Mouse (Mus musculus): ENCODE data around the gene Pla2g4e. TPM values are rescaled to one million over a fixed set of nuclear protein-coding genes. Genes with fewer than 3 reads are reported as not detected.

The Pla2g4e gene
- polyA plus RNA-seq, 1 experiment from 2014 or later = not detected

GRCm38 (mm10) chr2:120188174-120188573 lies 57.0 kb downstream of the Pla2g4e start:
- WGBS = 82% methylated on average over 4 of the region's 4 CpGs
- Histone ChIP-seq H3K4me3 (ENCODE audit: low read depth, low read length) (no peak overlapping the region), H3K9ac (replicated peaks; ENCODE audit: low read length) (no peak overlapping the region), H3K27me3 (ENCODE audit: control insufficient read depth, insufficient read depth, low read length) (no peaks in the 10 kb centered on the region), H3K4me1 (ENCODE audit: control insufficient read depth, insufficient read depth, low read length) (no peaks in the 10 kb centered on the region), H3K36me3 (replicated peaks; ENCODE audit: control insufficient read depth, insufficient read depth, low read depth, low read length) (no peaks in the 10 kb centered on the region), H3K9me3 (replicated peaks; ENCODE audit: control insufficient read depth, low read length) (no peaks in the 10 kb centered on the region), H3K4me2 (ENCODE audit: low read depth, low read length) (no peak overlapping the region), H3K27ac (replicated peaks; ENCODE audit: low read depth, low read length) (no peak overlapping the region)
- DNase-seq (ENCODE audit: low spot score) (no peak), ATAC-seq (replicated peaks; ENCODE audit: insufficient number of reproducible peaks, low FRiP score, low TSS enrichment, low read depth) (no peak)

GRCm38 (mm10) chr2:120187583-120187982 lies 57.6 kb downstream of the Pla2g4e start:
- Histone ChIP-seq H3K27ac (replicated peaks; ENCODE audit: low read depth, low read length) (no peak overlapping the region), H3K36me3 (replicated peaks; ENCODE audit: control insufficient read depth, insufficient read depth, low read depth, low read length) (no peaks in the 10 kb centered on the region), H3K4me2 (ENCODE audit: low read depth, low read length) (no peak overlapping the region), H3K9ac (replicated peaks; ENCODE audit: low read length) (no peak overlapping the region), H3K27me3 (ENCODE audit: control insufficient read depth, insufficient read depth, low read length) (no peaks in the 10 kb centered on the region), H3K4me3 (ENCODE audit: low read depth, low read length) (no peak overlapping the region), H3K9me3 (replicated peaks; ENCODE audit: control insufficient read depth, low read length) (no peaks in the 10 kb centered on the region), H3K4me1 (ENCODE audit: control insufficient read depth, insufficient read depth, low read length) (no peaks in the 10 kb centered on the region)
- DNase-seq (ENCODE audit: low spot score) = no peak
- 88% methylated on average over 1 of the region's 1 CpGs for WGBS
- ATAC-seq (replicated peaks; ENCODE audit: insufficient number of reproducible peaks, low FRiP score, low TSS enrichment, low read depth) = no peak

GRCm38 (mm10) chr2:120185527-120186276 lies 59.4 kb downstream of the Pla2g4e start:
- Histone ChIP-seq H3K4me1 (ENCODE audit: control insufficient read depth, insufficient read depth, low read length) (no peaks in the 10 kb centered on the region), H3K9ac (replicated peaks; ENCODE audit: low read length) (no peak overlapping the region), H3K9me3 (replicated peaks; ENCODE audit: control insufficient read depth, low read length) (no peaks in the 10 kb centered on the region), H3K27me3 (ENCODE audit: control insufficient read depth, insufficient read depth, low read length) (no peaks in the 10 kb centered on the region), H3K4me3 (ENCODE audit: low read depth, low read length) (no peak overlapping the region), H3K27ac (replicated peaks; ENCODE audit: low read depth, low read length) (no peak overlapping the region), H3K4me2 (ENCODE audit: low read depth, low read length) (no peak overlapping the region), H3K36me3 (replicated peaks; ENCODE audit: control insufficient read depth, insufficient read depth, low read depth, low read length) (no peaks in the 10 kb centered on the region)
- DNase-seq (ENCODE audit: low spot score) = peak; percentile 7
- 83% methylated on average over 6 of the region's 6 CpGs for WGBS
- ATAC-seq (replicated peaks; ENCODE audit: insufficient number of reproducible peaks, low FRiP score, low TSS enrichment, low read depth) = no peak

- Histone ChIP-seq H3K27me3 (ENCODE audit: control insufficient read depth, insufficient read depth, low read length) (no peaks in the 10 kb centered on the region), H3K4me3 (ENCODE audit: low read depth, low read length) (no peak overlapping the region)
- ATAC-seq (replicated peaks; ENCODE audit: insufficient number of reproducible peaks, low FRiP score, low TSS enrichment, low read depth) = no peak
These were observed 66.2 kb downstream of the Pla2g4e start for GRCm38 (mm10) chr2:120178936-120179335.

GRCm38 (mm10) chr2:120173718-120174117 lies 71.4 kb downstream of the Pla2g4e start:
- H3K27ac ChIP-seq (replicated peaks; ENCODE audit: low read depth, low read length) = no peak overlapping the region
- 26% methylated on average over 10 of the region's 10 CpGs for WGBS
- ATAC-seq (replicated peaks; ENCODE audit: insufficient number of reproducible peaks, low FRiP score, low TSS enrichment, low read depth) = no peak

More at GRCm38 (mm10) chr2:120178936-120179335, 66.2 kb downstream of the Pla2g4e start:
- no peaks in the 10 kb centered on the region for H3K9me3 ChIP-seq (replicated peaks; ENCODE audit: control insufficient read depth, low read length)
- DNase-seq (ENCODE audit: low spot score) = no peak
- no peak overlapping the region for H3K27ac ChIP-seq (replicated peaks; ENCODE audit: low read depth, low read length)
- no peaks in the 10 kb centered on the region for H3K4me1 ChIP-seq (ENCODE audit: control insufficient read depth, insufficient read depth, low read length)
- H3K9ac ChIP-seq (replicated peaks; ENCODE audit: low read length) = no peak overlapping the region
- no peak overlapping the region for H3K4me2 ChIP-seq (ENCODE audit: low read depth, low read length)
- no peaks in the 10 kb centered on the region for H3K36me3 ChIP-seq (replicated peaks; ENCODE audit: control insufficient read depth, insufficient read depth, low read depth, low read length)

GRCm38 (mm10) chr2:120171362-120171761 lies 73.8 kb downstream of the Pla2g4e start:
- H3K36me3 ChIP-seq (replicated peaks; ENCODE audit: control insufficient read depth, insufficient read depth, low read depth, low read length) = no peaks in the 10 kb centered on the region
- no peak overlapping the region for H3K9ac ChIP-seq (replicated peaks; ENCODE audit: low read length)
- DNase-seq (ENCODE audit: low spot score) = no peak
- H3K9me3 ChIP-seq (replicated peaks; ENCODE audit: control insufficient read depth, low read length) = no peaks in the 10 kb centered on the region
- no peak overlapping the region for H3K4me2 ChIP-seq (ENCODE audit: low read depth, low read length)
- H3K27me3 ChIP-seq (ENCODE audit: control insufficient read depth, insufficient read depth, low read length) = no peaks in the 10 kb centered on the region
- 96% methylated on average over 7 of the region's 7 CpGs for WGBS
- ATAC-seq (replicated peaks; ENCODE audit: insufficient number of reproducible peaks, low FRiP score, low TSS enrichment, low read depth) = no peak
- no peaks in the 10 kb centered on the region for H3K4me1 ChIP-seq (ENCODE audit: control insufficient read depth, insufficient read depth, low read length)
- H3K4me3 ChIP-seq (ENCODE audit: low read depth, low read length) = no peak overlapping the region
- no peak overlapping the region for H3K27ac ChIP-seq (replicated peaks; ENCODE audit: low read depth, low read length)

More at GRCm38 (mm10) chr2:120173718-120174117, 71.4 kb downstream of the Pla2g4e start:
- no peaks in the 10 kb centered on the region for H3K4me1 ChIP-seq (ENCODE audit: control insufficient read depth, insufficient read depth, low read length)
- peak; percentile 70 for DNase-seq (ENCODE audit: low spot score)
- no peak overlapping the region for H3K4me2 ChIP-seq (ENCODE audit: low read depth, low read length)
- H3K36me3 ChIP-seq (replicated peaks; ENCODE audit: control insufficient read depth, insufficient read depth, low read depth, low read length) = no peaks in the 10 kb centered on the region
- no peaks in the 10 kb centered on the region for H3K27me3 ChIP-seq (ENCODE audit: control insufficient read depth, insufficient read depth, low read length)
- H3K4me3 ChIP-seq (ENCODE audit: low read depth, low read length) = no peak overlapping the region
- no peak overlapping the region for H3K9ac ChIP-seq (replicated peaks; ENCODE audit: low read length)
- H3K9me3 ChIP-seq (replicated peaks; ENCODE audit: control insufficient read depth, low read length) = no peaks in the 10 kb centered on the region

GRCm38 (mm10) chr2:120170726-120171125 lies 74.4 kb downstream of the Pla2g4e start:
- no peak overlapping the region for H3K4me2 ChIP-seq (ENCODE audit: low read depth, low read length)
- H3K4me3 ChIP-seq (ENCODE audit: low read depth, low read length) = no peak overlapping the region
- ATAC-seq (replicated peaks; ENCODE audit: insufficient number of reproducible peaks, low FRiP score, low TSS enrichment, low read depth) (no peak), DNase-seq (ENCODE audit: low spot score) (peak; percentile 41)
- no peaks in the 10 kb centered on the region for H3K9me3 ChIP-seq (replicated peaks; ENCODE audit: control insufficient read depth, low read length)
- H3K4me1 ChIP-seq (ENCODE audit: control insufficient read depth, insufficient read depth, low read length) = no peaks in the 10 kb centered on the region
- no peaks in the 10 kb centered on the region for H3K27me3 ChIP-seq (ENCODE audit: control insufficient read depth, insufficient read depth, low read length)
- WGBS = 74% methylated on average over 1 of the region's 1 CpGs
- H3K36me3 ChIP-seq (replicated peaks; ENCODE audit: control insufficient read depth, insufficient read depth, low read depth, low read length) = no peaks in the 10 kb centered on the region
- no peak overlapping the region for H3K9ac ChIP-seq (replicated peaks; ENCODE audit: low read length)
- no peak overlapping the region for H3K27ac ChIP-seq (replicated peaks; ENCODE audit: low read depth, low read length)

- Histone ChIP-seq H3K27me3 (ENCODE audit: control insufficient read depth, insufficient read depth, low read length) (no peaks in the 10 kb centered on the region), H3K4me1 (ENCODE audit: control insufficient read depth, insufficient read depth, low read length) (no peaks in the 10 kb centered on the region), H3K9me3 (replicated peaks; ENCODE audit: control insufficient read depth, low read length) (no peaks in the 10 kb centered on the region), H3K4me2 (ENCODE audit: low read depth, low read length) (no peak overlapping the region), H3K36me3 (replicated peaks; ENCODE audit: control insufficient read depth, insufficient read depth, low read depth, low read length) (no peaks in the 10 kb centered on the region), H3K9ac (replicated peaks; ENCODE audit: low read length) (no peak overlapping the region), H3K27ac (replicated peaks; ENCODE audit: low read depth, low read length) (no peak overlapping the region), H3K4me3 (ENCODE audit: low read depth, low read length) (no peak overlapping the region)
- ATAC-seq (replicated peaks; ENCODE audit: insufficient number of reproducible peaks, low FRiP score, low TSS enrichment, low read depth) (no peak), DNase-seq (ENCODE audit: low spot score) (no peak)
- 79% methylated on average over 3 of the region's 3 CpGs for WGBS
These were observed 75.8 kb downstream of the Pla2g4e start for GRCm38 (mm10) chr2:120169382-120169781.

Measured in embryonic facial prominence, embryonic 11.5 days (tissue).